Mouse (Mus musculus): Measurements from ENCODE around the gene Lctl. TPM values are rescaled to one million over a fixed set of nuclear protein-coding genes. Genes with fewer than 3 reads are reported as not detected.
A peak's percentile ranks its signal among the peaks of the same experiment; 100 is the strongest.
"Not testable (repeated sequence)": the region's sequence is repeated elsewhere in the genome, so short reads cannot be mapped to it uniquely, and the experiment has no call there.

The Lctl gene
- total RNA-seq, 2 experiments from 2014 or later, result 0.14 to 0.29 TPM

DNA sequence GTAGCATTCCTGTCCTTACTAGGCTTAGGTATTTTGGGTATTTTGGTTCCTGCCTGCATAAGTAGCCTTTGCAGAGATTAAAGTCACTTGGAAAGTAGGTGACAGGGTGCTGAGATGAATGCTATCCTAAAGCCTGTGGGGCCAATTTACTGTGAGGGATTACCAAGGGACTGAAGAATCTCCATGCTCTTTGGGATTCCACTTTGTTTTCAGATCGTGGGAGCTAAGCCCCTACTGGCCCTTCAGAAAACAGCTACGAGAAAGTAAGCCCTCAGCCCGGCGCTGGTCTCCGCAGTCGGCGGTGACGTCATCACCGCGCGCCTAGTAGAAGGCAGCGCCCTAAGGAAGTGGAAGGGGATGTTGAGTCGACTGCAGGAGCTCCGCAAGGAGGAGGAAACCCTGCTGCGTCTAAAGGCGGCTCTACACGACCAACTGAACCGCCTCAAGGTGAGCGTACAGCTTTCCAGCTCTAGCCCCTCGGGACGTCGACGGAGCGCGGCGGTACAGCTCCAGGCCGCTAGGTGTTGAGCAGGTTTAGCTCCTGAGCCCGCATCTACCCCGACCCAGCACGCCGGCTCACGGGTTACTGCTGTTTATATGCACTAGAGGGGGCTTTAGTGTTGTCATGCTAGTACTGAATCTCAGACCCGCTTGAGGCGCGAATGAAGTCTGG lies 62.2 kb downstream of the Lctl start, which contains the start of gene Snapc5:
Gene Snapc5 (plus strand): TSS at position 301 of the 673 bp plus-strand sequence.
- intact Hi-C loops (cut with DNase I), result loop anchor here (1.0 kb wide), 1 partner anchor 74 kb away; the partner anchor contains the start of gene Map2k1
- DNase-seq, result peak; percentile 90 to 93

- intact Hi-C loops (cut with DNase I), result not testable (repeated sequence)
These were observed 66.3 kb downstream of the Lctl start for GRCm38 (mm10) chr9:64183295-64183694.

GRCm38 (mm10) chr9:64184166-64184840 lies 67.4 kb downstream of the Lctl start:
- intact Hi-C loops (cut with DNase I), result no loop called here
- DNase-seq, result no peak

More at GRCm38 (mm10) chr9:64183295-64183694, 66.3 kb downstream of the Lctl start:
- DNase-seq, result not testable (repeated sequence)

Other genes with a start within 250 kb of the Lctl start
- 10 to 100 TPM; 13.6 to 15.5 TPM for gene Smad6, start 95.1 kb upstream of the Lctl start, total RNA-seq (2021)
- 1 to 10 TPM; 1.9 to 3.8 TPM for gene Zwilch, start 56.0 kb downstream of the Lctl start, total RNA-seq (2021)
- 100 to 1,000 TPM; 461 to 503 TPM for gene Rpl4, start 56.2 kb downstream of the Lctl start, total RNA-seq (2021)
- 10 to 100 TPM; 20.0 to 22.9 TPM for gene Snapc5, start 62.1 kb downstream of the Lctl start, total RNA-seq (2021)
- 1 to 10 TPM; 1.2 to 1.6 TPM for gene Uchl4, start 118.1 kb downstream of the Lctl start, total RNA-seq (2021)
- gene Map2k1, start 136.5 kb downstream of the Lctl start, total RNA-seq (2021), result 10 to 100 TPM; 50.0 to 52.9 TPM
- gene Tipin, start 164.4 kb downstream of the Lctl start, total RNA-seq (2021), result 10 to 100 TPM; 11.2 to 12.1 TPM
- 10 to 100 TPM; 22.6 to 25.1 TPM for gene Dis3l, start 224.1 kb downstream of the Lctl start, total RNA-seq (2021)